Mouse (Mus musculus) retina, embryonic 14.5 days (tissue): ENCODE data around the gene Rps6kl1.
A peak's percentile ranks its signal among the peaks of the same experiment; 100 is the strongest.

ENCODE experiments used
- DNase-seq: peaks from one replicate; pipeline ENCODE4 v3.0.0-alpha.2; 2015; ENCODE audit warnings: low spot score

Gene Rps6kl1

GRCm38 (mm10) chr12:85151002-85151774, at the start of gene Rps6kl1:
Gene Rps6kl1 (minus strand): TSS chr12:85151264.
- DNase-seq = peak; percentile 67

- no peak for DNase-seq
Observed at GRCm38 (mm10) chr12:85199954-85200353, 48.9 kb upstream of the Rps6kl1 start.

- DNase-seq = peak; percentile 31
Observed at GRCm38 (mm10) chr12:85197936-85198335, 46.9 kb upstream of the Rps6kl1 start.

- no peak for DNase-seq
Observed at GRCm38 (mm10) chr12:85197371-85197770, 46.3 kb upstream of the Rps6kl1 start.

- no peak for DNase-seq
Observed at GRCm38 (mm10) chr12:85196191-85196590, 45.1 kb upstream of the Rps6kl1 start.

- DNase-seq = no peak
Observed at GRCm38 (mm10) chr12:85195086-85195485, 44.0 kb upstream of the Rps6kl1 start.

- no peak for DNase-seq
Observed at GRCm38 (mm10) chr12:85194623-85195018, 43.6 kb upstream of the Rps6kl1 start.

- no peak for DNase-seq
Observed at GRCm38 (mm10) chr12:85193923-85194622, 43.0 kb upstream of the Rps6kl1 start.

- no peak for DNase-seq
Observed at GRCm38 (mm10) chr12:85193146-85193545, 42.1 kb upstream of the Rps6kl1 start.

GRCm38 (mm10) chr12:85192461-85193108, 41.5 kb upstream of the Rps6kl1 start:
- DNase-seq = no peak

- DNase-seq = no peak
Observed at GRCm38 (mm10) chr12:85190290-85190689, 39.2 kb upstream of the Rps6kl1 start.

- DNase-seq = no peak
Observed at GRCm38 (mm10) chr12:85186361-85186760, 35.3 kb upstream of the Rps6kl1 start.

- DNase-seq = no peak
Observed at GRCm38 (mm10) chr12:85185810-85186209, 34.7 kb upstream of the Rps6kl1 start.

GRCm38 (mm10) chr12:85184118-85184517, 33.1 kb upstream of the Rps6kl1 start:
- DNase-seq = no peak

- DNase-seq = no peak
Observed at GRCm38 (mm10) chr12:85182898-85183297, 31.8 kb upstream of the Rps6kl1 start.

GRCm38 (mm10) chr12:85182345-85182643, 31.2 kb upstream of the Rps6kl1 start:
- peak; percentile 66 for DNase-seq

- no peak for DNase-seq
Observed at GRCm38 (mm10) chr12:85181475-85182344, 30.6 kb upstream of the Rps6kl1 start.

GRCm38 (mm10) chr12:85178294-85178693, 27.2 kb upstream of the Rps6kl1 start:
- DNase-seq = no peak

GRCm38 (mm10) chr12:85177740-85178239, 26.7 kb upstream of the Rps6kl1 start, which contains the start of gene Pgf:
Gene Pgf (minus strand): TSS chr12:85177790.
- DNase-seq = no peak

GRCm38 (mm10) chr12:85176846-85177523, 25.9 kb upstream of the Rps6kl1 start:
- DNase-seq = peak; percentile 70
